Mouse (Mus musculus) cerebellum, adult 2 months (tissue): Measurements from ENCODE around the gene Scel.

ENCODE experiments used
- CTCF ChIP-seq: fragments of 200-500 bp; IDR thresholded peaks from 2 replicates; pipeline ENCODE4 v1.5.1; 2011; ENCODE audit warnings: low read depth, mild to moderate bottlenecking, control low read depth, low read length, moderate library complexity, borderline replicate concordance; ENCODE audit not compliant: insufficient read depth
- POLR2A ChIP-seq: fragments of 200-500 bp; IDR thresholded peaks from 2 replicates; pipeline ENCODE4 v1.6.1; 2011; ENCODE audit warnings: low read length, control low read depth, borderline replicate concordance; ENCODE audit not compliant: insufficient read depth

DNA sequence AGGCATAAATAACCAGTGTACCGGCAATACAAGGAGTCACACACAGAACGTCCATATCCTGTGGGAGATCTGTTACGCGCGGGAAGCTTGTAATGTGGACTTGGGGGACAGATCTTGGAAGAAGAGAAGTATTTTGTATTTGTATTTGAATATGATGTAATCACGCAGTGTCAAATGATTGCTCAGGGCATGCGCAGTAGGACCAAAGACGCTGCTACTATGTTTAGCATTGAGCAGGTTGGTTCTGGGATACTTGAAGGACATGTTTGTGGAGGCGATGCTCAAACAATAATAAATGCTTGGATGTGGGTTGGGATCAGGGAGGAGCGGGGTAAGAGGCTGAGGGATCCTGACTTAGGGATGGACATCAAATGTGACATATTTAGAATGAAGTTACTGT is 37.8 kb downstream of the Scel start:
- TF ChIP-seq POLR2A (no peak), CTCF (no peak)
